Mouse (Mus musculus) liver, embryonic 16.5 days (tissue): ENCODE results near the gene Zfyve27. TPM values are rescaled to one million over a fixed set of nuclear protein-coding genes. Genes with fewer than 3 reads are reported as not detected.

ENCODE experiments used
- ATAC-seq: fragments of 200-750 bp; cut with Nextera tagmentation; 2 replicates; pipeline ENCODE4 v1.8.0; 2017; ENCODE audit warnings: low read depth, mild to moderate bottlenecking, moderate number of reproducible peaks, moderate library complexity
- H3K27ac ChIP-seq: fragments of 300-500 bp; sonication (generic); 2 replicates; pipeline ENCODE4 v1.5.1; 2014; ENCODE audit warnings: mild to moderate bottlenecking, low read length
- H3K27me3 ChIP-seq: fragments of 300-500 bp; sonication (generic); 2 replicates; pipeline ENCODE4 v1.6.1; 2014; ENCODE audit warnings: low read depth, low read length, mixed read lengths; ENCODE audit not compliant: control insufficient read depth, insufficient read depth
- H3K36me3 ChIP-seq: fragments of 300-500 bp; sonication (generic); 2 replicates; pipeline ENCODE4 v1.6.1; 2014; ENCODE audit warnings: mild to moderate bottlenecking; ENCODE audit not compliant: control insufficient read depth, insufficient read depth
- H3K4me1 ChIP-seq: fragments of 300-500 bp; sonication (generic); 2 replicates; pipeline ENCODE4 v1.6.1; 2014; ENCODE audit warnings: low read depth, low read length, mixed read lengths; ENCODE audit not compliant: control insufficient read depth
- H3K4me2 ChIP-seq: fragments of 300-500 bp; sonication (generic); 2 replicates; pipeline ENCODE4 v1.6.1; 2014; ENCODE audit warnings: low read depth, low read length, mixed read lengths
- H3K4me3 ChIP-seq: fragments of 300-500 bp; sonication (generic); 2 replicates; pipeline ENCODE4 v1.5.1; 2014; ENCODE audit warnings: low read depth, mild to moderate bottlenecking, low read length
- H3K9ac ChIP-seq: fragments of 300-500 bp; sonication (generic); 2 replicates; pipeline ENCODE4 v1.6.1; 2014; ENCODE audit warnings: low read depth, low read length
- H3K9me3 ChIP-seq: fragments of 300-500 bp; sonication (generic); replicated peaks from 2 replicates; pipeline ENCODE4 v1.6.1; 2016; ENCODE audit warnings: low read length; ENCODE audit not compliant: control insufficient read depth
- WGBS: fragments of 180-500 bp; shearing (Covaris S2); extraction: QIAGEN DNeasy Blood & Tissue Kit; methylation state at CpG from one replicate; pipeline ENCODE4 v1.1.7; 2014; ENCODE audit not compliant: insufficient replicate concordance; 5-methylcytosine and 5-hydroxymethylcytosine counted together
- polyA plus RNA-seq: library from polyadenylated mRNA; unstranded; fragments of >200 nt; fragmentation: Nextera tagmentation; extraction: Ambion mirVana; gene quantifications from 2 replicates; pipeline ENCODE4 v1.2.1, GENCODE M21; 2015

Gene Zfyve27
- polyA plus RNA-seq, 1 experiment from 2014 or later: 9.9 TPM

DNA sequence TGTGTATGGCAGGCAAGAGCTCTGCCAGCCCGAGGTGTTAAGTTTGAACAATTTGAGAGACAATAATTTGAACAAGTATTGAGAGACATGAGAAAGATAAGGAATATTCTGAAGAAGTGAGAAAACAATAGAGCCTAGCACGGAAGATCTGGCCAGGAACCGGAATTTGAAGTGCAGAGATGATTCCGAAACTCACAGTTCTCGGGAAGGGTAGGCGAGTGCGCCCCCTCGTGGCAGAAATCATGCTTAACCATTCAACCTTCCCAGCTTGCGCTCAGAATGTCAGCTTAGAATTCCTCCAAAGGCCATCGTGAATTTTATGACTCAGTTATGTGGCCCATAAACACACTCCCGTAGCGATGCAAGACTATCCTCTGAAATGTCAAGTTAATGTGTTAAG is 2.4 kb downstream of the Zfyve27 start:
- peak overlapping the region; percentile 24 for H3K4me3 ChIP-seq
- H3K9me3 ChIP-seq: no peaks in the 10 kb centered on the region
- peak overlapping the region; percentile 44 for H3K4me2 ChIP-seq
- no peak for ATAC-seq
- 3% methylated on average over 12 of the region's 12 CpGs for WGBS
- H3K9ac ChIP-seq: no peak overlapping the region
- H3K27ac ChIP-seq: no peak overlapping the region
- peaks cover 15% of the 10 kb centered on the region for H3K4me1 ChIP-seq
- H3K36me3 ChIP-seq: no peaks in the 10 kb centered on the region
- no peaks in the 10 kb centered on the region for H3K27me3 ChIP-seq

DNA sequence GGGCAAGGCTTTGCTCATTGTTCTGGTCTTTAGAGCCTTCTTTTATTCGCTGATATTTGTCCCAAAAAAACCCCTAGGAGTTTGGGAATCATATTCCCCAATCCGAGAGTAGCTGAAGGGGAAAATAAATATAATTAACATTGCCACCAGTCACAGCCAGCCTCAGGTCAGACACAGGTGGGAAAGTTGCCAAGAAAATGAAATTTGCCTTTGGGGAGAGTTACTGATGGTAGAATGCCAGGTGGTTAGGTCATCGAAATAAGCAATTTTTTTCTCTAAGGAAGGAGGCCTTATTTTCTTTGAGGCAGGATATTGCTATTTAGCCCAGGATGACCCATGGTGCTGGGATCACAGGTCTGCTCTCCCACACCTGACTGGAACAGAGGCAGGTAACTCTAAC is 3.0 kb downstream of the Zfyve27 start:
- no peak for ATAC-seq
- no peak overlapping the region for H3K9ac ChIP-seq
- WGBS: 36% methylated on average over 3 of the region's 3 CpGs

DNA sequence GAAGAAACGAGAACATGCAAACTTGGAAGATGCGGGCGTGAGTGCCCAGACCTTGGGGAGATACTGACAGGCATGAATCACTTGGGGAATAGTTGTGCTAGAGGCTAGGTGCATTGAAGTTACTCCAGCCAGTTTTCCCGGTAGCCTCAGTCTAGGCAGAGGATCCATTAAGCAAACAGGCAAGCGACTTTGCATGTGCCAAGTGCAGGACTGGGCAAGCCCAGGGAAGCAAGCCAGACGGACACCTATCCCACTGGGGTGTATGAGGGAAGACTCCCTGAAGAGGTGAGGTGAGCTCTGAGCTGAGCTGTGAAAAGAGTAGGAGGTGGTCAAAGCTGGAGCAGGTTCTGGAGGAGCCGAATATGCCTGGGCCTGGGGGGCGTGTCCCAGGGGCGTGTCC is 3.7 kb downstream of the Zfyve27 start:
- ATAC-seq: no peak
- Histone ChIP-seq H3K36me3 (no peaks in the 10 kb centered on the region), H3K9me3 (no peaks in the 10 kb centered on the region), H3K4me3 (no peak overlapping the region), H3K9ac (no peak overlapping the region), H3K27ac (no peak overlapping the region), H3K4me2 (no peak overlapping the region), H3K27me3 (no peaks in the 10 kb centered on the region), H3K4me1 (peaks cover 21% of the 10 kb centered on the region)
- 59% methylated on average over 9 of the region's 9 CpGs for WGBS

More for the DNA sequence above, 3.0 kb downstream of the Zfyve27 start:
- H3K4me3 ChIP-seq: no peak overlapping the region
- H3K27ac ChIP-seq: no peak overlapping the region
- H3K4me1 ChIP-seq: peaks cover 21% of the 10 kb centered on the region
- no peaks in the 10 kb centered on the region for H3K36me3 ChIP-seq
- H3K4me2 ChIP-seq: no peak overlapping the region
- H3K9me3 ChIP-seq: no peaks in the 10 kb centered on the region
- H3K27me3 ChIP-seq: no peaks in the 10 kb centered on the region

DNA sequence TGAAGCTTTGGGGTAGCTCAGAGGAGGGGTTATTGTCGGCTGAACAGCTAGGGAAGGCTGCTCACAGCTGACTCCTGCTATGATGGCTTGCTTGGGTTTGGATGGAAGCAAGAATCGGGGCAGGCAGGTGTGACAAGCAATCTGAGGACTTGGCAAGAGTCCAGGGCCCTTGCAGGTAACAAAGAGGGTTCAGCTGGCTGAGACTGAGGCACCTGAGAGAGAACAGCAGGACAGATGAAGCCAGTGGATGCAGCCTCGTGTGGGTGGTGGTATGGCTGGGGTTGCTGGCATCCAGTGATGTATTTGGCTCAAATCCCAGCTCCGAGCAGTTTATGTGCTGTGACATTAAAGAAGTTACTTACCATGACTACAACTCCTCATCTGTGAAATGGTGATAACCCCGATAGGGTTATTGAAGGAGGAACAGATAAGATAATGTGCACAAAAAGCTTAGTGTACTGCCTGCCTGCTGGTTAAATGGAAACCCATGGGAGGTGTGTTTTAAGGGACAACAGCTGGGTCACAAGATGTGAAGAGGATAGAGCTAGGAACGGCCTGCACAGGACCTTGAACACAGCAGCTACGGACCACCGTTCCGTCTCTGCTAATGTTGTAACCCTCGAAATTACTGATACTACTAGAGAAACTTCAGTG is 5.7 kb downstream of the Zfyve27 start:
- no peaks in the 10 kb centered on the region for H3K36me3 ChIP-seq
- H3K4me2 ChIP-seq: peak overlapping the region; percentile 72
- 36% methylated on average over 10 of the region's 10 CpGs for WGBS
- no peak overlapping the region; the same call in 1 of the 2 replicates for H3K9ac ChIP-seq
- peak overlapping the region; percentile 80 for H3K4me3 ChIP-seq
- H3K27ac ChIP-seq: peak overlapping the region; percentile 67
- peak; percentile 17 for ATAC-seq
- peaks cover 21% of the 10 kb centered on the region for H3K4me1 ChIP-seq
- no peaks in the 10 kb centered on the region for H3K27me3 ChIP-seq
- no peaks in the 10 kb centered on the region for H3K9me3 ChIP-seq

DNA sequence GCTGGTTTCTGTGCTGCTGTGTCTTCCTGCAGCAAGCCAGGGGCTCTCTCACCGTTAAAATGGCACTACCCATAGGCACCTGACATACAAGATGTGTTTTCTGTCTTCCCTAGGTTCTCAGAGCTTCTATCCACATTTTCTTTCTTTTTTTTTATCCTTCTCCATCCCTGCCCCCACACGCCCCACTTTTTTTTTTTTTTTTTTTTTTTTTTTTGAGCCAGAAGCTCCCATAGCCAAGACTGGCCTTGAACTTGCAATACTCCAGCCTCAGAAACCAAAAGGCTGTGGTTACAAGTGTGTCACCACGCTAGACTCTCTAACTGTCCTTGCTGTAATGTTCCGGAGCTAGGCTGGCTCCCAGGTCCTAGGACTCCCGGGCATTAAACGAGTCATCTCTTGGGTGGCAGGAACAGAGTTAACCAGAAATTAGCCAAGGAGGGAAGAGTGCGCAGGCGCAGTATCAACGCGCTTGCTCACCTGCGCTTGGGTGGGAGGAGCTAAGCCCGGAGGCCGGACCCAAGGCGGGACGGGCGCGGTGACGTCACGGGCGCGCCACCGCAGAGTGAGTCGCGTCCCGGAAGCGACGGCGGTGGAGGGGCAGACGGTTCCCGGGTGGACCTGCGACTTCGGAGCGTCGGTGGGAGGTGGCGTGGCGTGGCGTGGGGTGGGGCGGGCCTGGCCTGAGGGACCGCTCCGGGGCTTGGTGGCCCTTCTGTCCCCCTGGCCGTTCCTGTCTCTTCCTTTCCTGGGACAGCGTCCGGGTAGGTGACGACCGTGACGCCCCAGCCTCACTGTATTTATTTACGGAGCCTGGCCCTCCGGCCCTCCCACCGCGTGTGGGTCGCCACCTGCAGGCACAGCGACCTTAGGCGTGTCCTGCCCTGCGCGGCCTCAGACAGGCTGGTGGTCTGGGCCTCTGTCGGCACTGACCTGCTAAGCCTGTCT is 6.5 kb downstream of the Zfyve27 start:
- Histone ChIP-seq H3K9me3 (no peaks in the 10 kb centered on the region), H3K36me3 (no peaks in the 10 kb centered on the region)
- WGBS: under 1% methylated on average over 56 of the region's 56 CpGs

DNA sequence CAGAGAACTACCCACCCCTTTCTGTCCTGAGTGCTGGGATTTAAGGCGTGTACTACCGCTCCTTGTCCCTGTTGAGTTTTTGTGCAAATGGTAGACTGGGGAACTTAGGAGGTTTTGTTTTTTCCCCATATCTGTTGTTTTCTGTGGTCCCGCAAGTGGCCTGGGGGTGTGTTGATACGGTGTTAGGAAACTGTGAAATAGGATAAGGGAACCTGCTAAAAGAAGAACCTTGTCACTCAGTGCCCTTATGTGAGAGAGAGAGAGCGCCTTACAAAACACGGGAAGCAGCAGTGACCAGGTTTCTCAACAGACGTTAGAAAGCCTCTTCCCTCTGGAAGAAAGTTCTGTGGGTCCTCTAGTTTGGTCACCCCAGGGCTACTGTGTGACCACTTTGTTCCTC is 13.1 kb downstream of the Zfyve27 start:
- H3K9ac ChIP-seq: no peak overlapping the region
- no peaks in the 10 kb centered on the region for H3K9me3 ChIP-seq
- H3K4me1 ChIP-seq: peaks cover 14% of the 10 kb centered on the region
- peak; percentile 64 for ATAC-seq
- no peak overlapping the region for H3K4me3 ChIP-seq
- peaks cover 7% of the 10 kb centered on the region for H3K36me3 ChIP-seq
- no peaks in the 10 kb centered on the region for H3K27me3 ChIP-seq
- H3K4me2 ChIP-seq: 0 out of 2 replicates have a peak overlapping the region, but pooled peaks have one; percentile 12
- 19% methylated on average over 7 of the region's 7 CpGs for WGBS
- peak overlapping the region; percentile 57 for H3K27ac ChIP-seq

More for the DNA sequence above, 6.5 kb downstream of the Zfyve27 start:
- peaks cover 21% of the 10 kb centered on the region for H3K4me1 ChIP-seq
- H3K4me2 ChIP-seq: peak overlapping the region; percentile 72
- ATAC-seq: peak; percentile 94
- H3K27ac ChIP-seq: peak overlapping the region; percentile 68
- H3K27me3 ChIP-seq: no peaks in the 10 kb centered on the region
- H3K4me3 ChIP-seq: peak overlapping the region; percentile 80
- H3K9ac ChIP-seq: peak overlapping the region; percentile 86

DNA sequence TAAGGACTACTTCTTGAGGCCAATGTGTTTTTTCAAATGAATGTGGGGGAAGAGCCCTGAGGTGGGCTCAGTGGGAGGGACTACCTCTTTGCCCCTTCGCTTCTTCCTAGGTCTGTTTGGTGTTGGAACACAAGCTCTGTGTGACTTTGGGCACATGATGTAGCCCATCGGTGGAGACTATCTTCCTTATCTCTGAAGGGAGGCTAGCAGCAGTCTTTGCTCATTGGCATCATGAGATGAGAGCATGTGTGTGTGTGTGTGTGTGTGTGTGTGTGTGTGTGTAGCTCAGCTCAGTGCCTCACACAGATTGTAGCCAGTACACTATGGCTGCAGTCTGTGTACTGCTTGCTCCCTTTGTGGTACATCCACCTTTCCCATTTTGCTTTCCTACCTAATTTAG is 13.7 kb downstream of the Zfyve27 start:
- Histone ChIP-seq H3K9ac (no peak overlapping the region), H3K36me3 (peaks cover 7% of the 10 kb centered on the region)

DNA sequence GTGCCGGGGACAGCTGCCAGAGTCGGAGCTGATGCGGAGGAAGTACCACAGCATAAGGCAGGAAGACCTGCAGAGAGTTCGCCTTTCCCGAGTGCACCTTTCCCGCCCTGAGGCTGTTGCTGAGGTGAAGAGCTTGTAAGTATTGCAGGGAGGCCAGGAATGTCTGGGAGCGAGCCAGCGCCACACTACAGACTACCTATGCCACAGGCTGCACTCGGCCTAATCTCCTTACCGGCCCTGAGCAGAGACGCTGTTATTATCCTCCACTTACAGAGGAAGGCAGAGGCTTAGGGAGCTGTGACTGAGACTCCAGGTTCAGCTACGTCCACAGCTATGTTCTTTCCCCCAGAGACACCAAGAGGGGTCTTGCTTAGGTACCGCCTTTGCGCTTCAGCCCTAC is 15.6 kb downstream of the Zfyve27 start:
- no peak for ATAC-seq
- Histone ChIP-seq H3K9ac (no peak overlapping the region), H3K36me3 (peaks cover 16% of the 10 kb centered on the region), H3K9me3 (no peaks in the 10 kb centered on the region), H3K27ac (no peak overlapping the region), H3K4me1 (peaks cover 14% of the 10 kb centered on the region), H3K4me3 (no peak overlapping the region), H3K27me3 (no peaks in the 10 kb centered on the region), H3K4me2 (no peak overlapping the region)
- whole genome bisulfite sequencing: 85% methylated on average over 14 of the region's 14 CpGs

More for the DNA sequence above, 13.7 kb downstream of the Zfyve27 start:
- H3K4me3 ChIP-seq: 0 out of 2 replicates have a peak overlapping the region, but pooled peaks have one; percentile 3
- no peaks in the 10 kb centered on the region for H3K9me3 ChIP-seq
- H3K4me1 ChIP-seq: peaks cover 14% of the 10 kb centered on the region
- H3K4me2 ChIP-seq: peak overlapping the region; percentile 12; the same call in 1 of the 2 replicates
- WGBS: 29% methylated on average over 2 of the region's 2 CpGs
- H3K27me3 ChIP-seq: no peaks in the 10 kb centered on the region
- peak; percentile 61 for ATAC-seq
- peak overlapping the region; percentile 57 for H3K27ac ChIP-seq

DNA sequence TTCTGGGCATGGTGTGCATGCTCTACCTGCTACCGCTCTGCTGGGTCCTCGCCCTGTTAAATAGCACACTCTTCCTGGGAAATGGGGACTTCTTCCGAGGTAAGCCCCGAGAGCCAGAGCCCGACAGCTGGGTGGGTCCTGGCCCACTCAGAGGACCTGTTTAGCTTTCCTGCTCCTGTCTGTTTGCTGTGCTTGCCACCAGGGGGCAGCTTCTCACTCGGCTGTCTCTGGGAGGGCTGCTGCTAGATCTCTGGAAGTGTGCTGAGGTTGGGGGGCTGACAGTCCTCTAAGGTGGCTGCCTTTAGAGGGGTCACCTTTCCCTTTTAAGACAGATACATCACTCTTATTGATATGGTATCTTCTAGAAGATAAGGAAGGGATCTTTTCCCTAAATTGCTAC is 18.9 kb downstream of the Zfyve27 start:
- H3K27ac ChIP-seq: no peak overlapping the region
- H3K36me3 ChIP-seq: peaks cover 22% of the 10 kb centered on the region
- no peak overlapping the region for H3K4me2 ChIP-seq
- H3K4me3 ChIP-seq: no peak overlapping the region
- no peak overlapping the region for H3K9ac ChIP-seq
- no peaks in the 10 kb centered on the region for H3K27me3 ChIP-seq
- WGBS: 66% methylated on average over 6 of the region's 6 CpGs
- no peak for ATAC-seq
- H3K4me1 ChIP-seq: peaks cover 2% of the 10 kb centered on the region
- H3K9me3 ChIP-seq: no peaks in the 10 kb centered on the region
